Mouse (Mus musculus) embryonic facial prominence, embryonic 10.5 days (tissue): ENCODE results near the gene Perp. TPM values are rescaled to one million over a fixed set of nuclear protein-coding genes. Genes with fewer than 3 reads are reported as not detected.

Source experiments
- polyA plus RNA-seq: library from polyadenylated mRNA; unstranded; fragments of >200 nt; fragmentation: Nextera tagmentation; extraction: Ambion mirVana; gene quantifications from 2 replicates; pipeline ENCODE4 v1.2.1, GENCODE M21; 2016

Gene Perp
- polyA plus RNA-seq, 1 experiment from 2014 or later = 33.4 TPM

Other genes starting within 250 kb of the Perp start
- 0.50 and 0.55 TPM in 2 replicates for gene Arfgef3, start 101.1 kb upstream of the Perp start, polyA plus RNA-seq
- gene Gm4922, start 58.2 kb upstream of the Perp start, polyA plus RNA-seq = not detected in 2 replicates
- 1.4 and 1.6 TPM in 2 replicates for gene Tnfaip3, start 170.6 kb downstream of the Perp start, polyA plus RNA-seq